Mouse (Mus musculus) gastrocnemius, postnatal 10 days (tissue): ENCODE data around the gene Gm10037. TPM values are rescaled to one million over a fixed set of nuclear protein-coding genes. Genes with fewer than 3 reads are reported as not detected.
"Not testable (repeated sequence)": the region's sequence is repeated elsewhere in the genome, so short reads cannot be mapped to it uniquely, and the experiment has no call there.

ENCODE experiments used
- DNase-seq: peaks from one replicate; pipeline ENCODE4 v3.0.0; 2021; ENCODE audit warnings: mixed read lengths
- long read RNA-seq, 2 experiments: library from polyadenylated mRNA; stranded (forward); transcript quantifications; one replicate each; pipeline ENCODE4 v2.0.0; 2021
- total RNA-seq, 2 experiments: library from RNA; stranded (reverse); gene quantifications; 2 replicates each; pipeline ENCODE4 v1.2.3; 2021

Gm10037 gene
- not detected for total RNA-seq
- long read RNA-seq, experiment 1, result 0 reads
- long read RNA-seq, experiment 2, result 0 reads

DNA sequence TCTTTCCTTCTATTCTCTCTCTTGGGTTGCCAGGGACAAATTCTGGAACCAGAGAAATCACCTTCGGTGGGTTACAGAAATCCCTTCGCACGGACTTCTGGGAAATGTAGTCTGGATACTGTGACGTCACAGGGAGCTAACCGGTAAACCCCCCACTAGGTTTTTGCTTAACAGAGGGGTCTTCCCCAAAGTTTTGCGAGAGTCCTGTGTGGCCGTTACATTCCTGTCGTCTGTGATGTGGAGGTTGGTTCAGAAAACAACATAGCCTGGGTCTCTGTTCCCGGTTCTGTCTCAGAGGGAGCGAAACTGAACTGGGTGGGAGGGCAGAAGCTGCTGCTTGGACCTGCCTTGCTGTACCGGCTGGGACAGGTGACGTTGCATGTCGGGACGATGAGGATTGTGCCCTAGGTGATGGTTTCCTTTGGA is at the start of gene Gm10037:
Gm10037 (plus strand) TSS at position 196 of the 426 bp plus-strand sequence.
- DNase-seq, result peak; percentile 17

DNA sequence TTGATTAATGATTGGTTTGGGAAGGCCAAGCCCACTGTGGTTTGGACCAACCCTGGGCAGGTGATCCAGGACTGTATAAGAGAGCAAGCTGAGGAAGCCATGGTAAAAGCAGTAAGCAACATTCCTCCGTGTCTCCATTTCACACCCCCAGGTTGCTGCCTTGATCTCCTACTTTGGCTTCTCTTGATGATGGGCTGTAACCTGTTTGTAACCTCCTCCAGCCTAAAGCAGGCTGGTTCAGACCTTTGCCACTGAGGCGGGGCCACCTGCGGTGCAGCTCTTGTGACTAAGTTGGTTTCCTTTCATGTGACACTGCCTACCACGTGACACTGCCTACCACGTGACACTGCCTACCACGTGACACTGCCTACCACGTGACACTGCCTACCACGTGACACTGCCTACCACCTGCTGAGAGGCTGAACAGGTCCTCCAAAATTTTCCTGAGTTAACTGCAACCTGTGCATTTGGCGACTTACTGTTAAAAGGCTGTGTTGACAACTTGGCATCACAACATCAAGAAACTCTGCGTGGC is 38.9 kb upstream of the Gm10037 start:
- no peak for DNase-seq

DNA sequence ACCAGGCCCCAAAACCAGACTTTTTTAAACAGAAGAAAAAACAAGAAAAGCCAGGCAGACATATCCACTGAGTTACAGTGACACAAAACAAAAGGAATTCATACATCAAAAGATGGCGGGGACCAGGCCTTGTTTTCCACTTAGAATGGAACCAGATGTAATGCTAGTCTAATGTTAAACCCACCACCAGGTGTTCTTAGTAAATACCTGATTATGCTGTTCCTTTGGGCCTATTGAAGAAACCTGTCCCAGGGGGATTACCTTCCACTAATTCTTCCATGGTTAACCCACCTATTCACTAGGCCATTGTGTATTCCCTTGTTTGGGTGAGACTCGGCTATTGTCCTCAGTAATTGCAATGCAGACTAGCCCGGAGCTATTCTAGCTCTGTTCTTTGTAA is 32.3 kb upstream of the Gm10037 start:
- DNase-seq, result no peak

DNA sequence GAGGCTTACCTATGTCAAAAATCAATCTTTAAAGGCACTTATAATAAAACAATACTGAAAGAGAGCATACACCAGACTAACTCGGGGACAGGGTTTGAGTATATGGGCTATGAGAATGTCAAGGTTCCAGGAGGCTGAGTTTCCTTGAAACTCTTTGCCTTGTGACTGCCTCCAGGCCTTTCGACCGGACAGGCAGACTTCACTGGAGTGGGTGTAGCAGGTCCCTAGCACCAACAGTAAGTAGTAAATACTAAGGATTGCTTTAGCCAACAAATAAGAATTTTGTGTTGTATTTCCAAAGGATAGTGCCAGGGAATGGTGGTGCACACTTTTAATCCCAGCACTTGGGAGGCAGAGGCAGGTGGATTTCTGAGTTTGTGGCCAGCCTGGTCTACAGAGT is 31.8 kb upstream of the Gm10037 start:
- not testable (repeated sequence) for DNase-seq

DNA sequence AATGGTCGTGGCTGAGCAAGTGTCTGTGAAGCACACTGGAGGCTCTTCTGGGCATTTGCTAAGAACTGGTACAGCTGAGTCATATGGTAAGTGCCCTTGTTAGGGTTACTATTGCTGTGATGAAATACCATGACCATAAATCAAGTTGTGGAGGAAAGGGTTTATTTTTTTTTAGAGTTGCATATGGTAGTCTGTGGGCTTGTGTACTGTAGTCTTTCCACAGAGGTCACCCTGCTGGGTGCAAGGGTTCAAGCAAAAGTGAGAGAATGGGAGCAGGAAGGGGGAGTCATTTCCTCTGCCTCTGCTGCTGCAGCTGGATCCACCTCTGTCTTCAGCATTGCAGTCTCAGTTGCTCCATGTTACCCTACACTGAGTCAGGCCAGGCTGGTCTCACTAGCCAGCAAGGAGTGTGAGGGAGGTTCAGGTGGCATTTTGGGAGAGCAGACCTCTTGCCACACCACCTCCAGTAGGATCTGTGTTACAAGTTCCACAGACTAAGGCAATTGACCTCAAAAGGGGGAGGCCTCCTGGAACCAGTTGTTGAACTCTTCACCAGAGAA is 19.2 kb upstream of the Gm10037 start:
- DNase-seq, result no peak

DNA sequence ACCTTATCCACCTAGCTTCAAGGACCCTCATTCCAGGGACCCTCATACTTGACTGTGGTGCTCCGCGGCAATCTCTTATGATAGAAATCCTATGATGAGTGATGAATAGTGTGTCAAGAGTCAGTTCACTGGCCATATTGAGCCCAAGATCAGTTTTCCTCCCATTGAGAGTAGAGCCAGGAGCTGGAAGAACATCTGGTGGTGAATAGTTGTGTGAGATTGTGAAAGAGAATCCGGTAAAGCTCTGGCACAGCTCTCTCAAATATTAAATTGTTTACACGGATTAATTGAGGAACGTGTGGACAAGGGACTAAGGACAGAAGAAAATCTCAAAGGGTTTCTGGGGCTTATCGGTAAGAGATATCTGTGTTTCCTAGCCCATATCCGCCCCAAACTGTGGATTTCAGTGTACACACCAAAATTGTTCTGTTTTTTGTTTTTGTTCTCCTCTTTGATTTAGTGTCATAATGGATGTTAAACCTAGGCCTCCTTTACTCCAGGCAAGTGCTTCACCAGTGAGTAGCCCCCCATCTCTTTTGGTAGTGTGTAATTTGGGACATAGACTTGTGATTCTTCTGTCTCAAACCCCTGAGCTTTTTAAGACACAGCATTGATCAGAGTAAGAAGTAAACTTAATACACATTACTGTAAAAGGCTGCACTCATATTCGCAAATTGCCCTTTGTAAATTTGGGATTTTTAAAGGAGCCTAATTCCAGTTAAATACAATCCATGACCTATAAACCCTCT is 17.8 kb upstream of the Gm10037 start:
- no peak for DNase-seq

DNA sequence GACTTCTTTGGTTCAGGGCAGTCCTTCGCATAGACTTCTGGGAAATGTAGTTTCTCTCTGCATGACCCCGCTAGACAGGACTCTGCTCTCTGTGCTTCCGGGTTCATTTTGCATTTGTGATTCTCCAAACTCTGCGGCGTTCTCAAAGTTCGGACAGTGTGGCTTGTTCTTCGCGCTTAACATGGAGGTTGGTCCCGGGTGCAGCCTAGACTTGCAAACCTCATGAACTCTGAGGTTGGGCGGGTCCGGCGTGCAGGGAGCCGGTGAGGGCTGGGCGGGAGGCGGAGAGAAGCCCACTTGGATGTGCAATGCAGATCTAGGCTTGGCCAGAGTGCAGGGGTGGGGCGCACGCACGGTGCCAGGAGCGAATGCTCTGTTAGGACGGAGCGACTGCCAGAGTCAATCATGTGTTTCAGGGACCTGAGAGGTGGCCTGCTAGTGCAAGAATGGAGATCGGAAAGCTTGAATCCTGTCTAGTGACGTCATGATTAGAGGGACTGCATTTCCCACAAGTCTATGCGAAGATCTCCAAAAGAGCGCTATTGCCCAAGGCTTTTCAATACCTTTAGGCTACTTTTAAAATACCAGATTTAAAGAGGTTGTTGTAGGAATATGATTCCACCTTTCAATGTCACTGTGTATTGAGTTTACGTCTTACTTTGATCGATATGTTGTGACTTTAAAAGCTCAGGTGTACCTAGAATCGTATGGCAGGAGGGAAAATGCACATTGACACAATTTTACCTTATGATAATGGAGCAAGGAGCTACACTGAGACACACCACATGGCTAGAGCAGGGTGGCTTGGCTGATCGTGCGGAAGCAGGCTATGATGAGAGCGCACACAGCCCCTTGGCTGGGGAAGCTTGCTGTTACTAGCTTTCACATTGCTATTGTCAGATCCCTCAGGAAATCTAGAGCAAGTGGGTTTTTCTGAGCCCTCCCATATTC is 16.9 kb upstream of the Gm10037 start, which contains the start of gene Zfp273:
Zfp273 (plus strand) TSS at position 31 of the 951 bp plus-strand sequence.
- peak; percentile 55 for DNase-seq

DNA sequence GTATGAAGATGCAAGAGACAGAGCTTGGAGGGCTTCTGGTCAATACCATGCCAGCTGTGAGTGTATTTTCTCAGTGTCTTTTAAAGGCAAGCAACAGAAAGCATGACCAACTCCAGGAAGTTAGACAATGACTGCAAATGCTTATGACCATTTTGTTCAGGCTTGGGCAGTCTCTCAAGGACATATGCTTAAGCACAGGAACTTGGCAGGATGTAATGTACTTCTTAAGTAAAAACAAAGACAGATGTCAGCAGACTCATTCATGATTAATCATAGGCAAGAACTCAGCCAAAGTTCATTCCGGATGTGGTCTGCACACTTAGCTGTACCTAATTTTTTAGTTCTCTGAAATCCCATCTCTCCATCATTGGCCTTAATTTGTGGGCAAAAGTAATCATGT is 12.3 kb upstream of the Gm10037 start:
- DNase-seq, result no peak

DNA sequence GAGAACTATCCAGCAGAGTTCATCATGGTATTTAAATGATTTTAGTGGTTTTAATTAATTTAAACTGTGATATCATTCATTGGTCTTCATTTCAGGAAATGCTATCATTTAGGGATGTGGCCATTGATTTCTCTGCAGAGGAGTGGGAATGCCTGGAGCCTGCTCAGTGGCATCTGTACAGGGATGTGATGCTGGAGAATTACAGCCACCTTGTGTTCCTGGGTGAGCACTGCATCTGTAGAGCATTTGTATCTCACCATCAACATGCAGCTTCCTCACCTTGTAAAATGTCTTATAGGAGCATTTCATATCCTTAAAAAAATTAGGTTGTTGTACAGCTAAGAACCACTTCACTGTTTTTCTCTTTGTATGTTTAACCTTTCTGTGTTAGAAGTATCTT is 2.2 kb downstream of the Gm10037 start:
- not testable (repeated sequence) for DNase-seq

DNA sequence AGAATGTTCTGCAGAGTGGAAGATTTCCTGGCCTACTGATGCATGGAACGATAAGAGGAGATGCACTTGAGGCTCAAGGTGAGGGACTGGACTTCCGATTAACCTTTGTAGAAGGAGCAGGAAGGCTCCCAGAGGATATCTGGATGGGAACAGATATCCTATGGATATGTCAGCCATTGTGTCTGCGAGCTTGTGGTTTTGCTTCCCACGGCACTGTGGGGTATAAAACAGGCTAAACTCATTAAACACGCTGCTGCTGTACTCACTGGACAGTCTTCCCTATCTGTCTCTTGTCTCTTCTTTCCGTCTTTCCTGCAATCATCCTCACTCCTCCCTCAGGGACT is 12.8 kb downstream of the Gm10037 start:
- no peak for DNase-seq

DNA sequence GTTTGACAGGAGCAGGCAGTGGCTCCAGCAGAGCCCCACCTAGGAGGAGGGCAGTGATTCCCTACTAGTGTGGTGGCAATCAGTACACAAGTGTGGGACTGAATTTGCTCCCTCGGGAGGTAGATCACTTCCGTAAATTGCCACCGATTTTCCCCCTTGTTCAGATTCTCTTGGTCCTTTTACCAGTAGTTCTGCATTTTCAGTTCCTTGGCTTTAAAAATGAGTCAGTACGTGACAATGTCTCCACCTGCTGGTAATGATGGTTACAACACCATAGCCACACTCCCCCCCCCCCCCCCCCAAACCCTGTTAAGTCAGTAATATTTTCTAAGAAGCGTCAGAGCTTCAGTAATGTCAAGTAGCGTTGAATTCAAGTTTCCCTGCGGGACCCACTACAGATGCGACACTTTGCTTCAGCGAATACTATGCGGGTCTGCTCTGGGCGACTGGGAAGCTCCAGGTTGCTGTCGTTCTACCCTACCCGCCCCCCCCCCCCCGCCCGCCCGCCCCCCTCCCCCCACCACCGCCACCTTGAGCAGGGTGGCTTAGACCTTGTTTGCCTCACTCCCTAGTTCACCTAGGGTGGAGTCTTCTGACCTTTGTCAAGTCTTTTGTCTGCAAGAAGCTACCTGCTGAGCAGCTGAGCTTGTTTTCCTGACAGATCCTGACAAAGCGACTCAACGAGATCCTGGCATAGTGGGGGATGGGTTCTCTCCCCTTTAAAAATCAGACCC is 13.4 kb downstream of the Gm10037 start:
- peak; percentile 41 for DNase-seq

DNA sequence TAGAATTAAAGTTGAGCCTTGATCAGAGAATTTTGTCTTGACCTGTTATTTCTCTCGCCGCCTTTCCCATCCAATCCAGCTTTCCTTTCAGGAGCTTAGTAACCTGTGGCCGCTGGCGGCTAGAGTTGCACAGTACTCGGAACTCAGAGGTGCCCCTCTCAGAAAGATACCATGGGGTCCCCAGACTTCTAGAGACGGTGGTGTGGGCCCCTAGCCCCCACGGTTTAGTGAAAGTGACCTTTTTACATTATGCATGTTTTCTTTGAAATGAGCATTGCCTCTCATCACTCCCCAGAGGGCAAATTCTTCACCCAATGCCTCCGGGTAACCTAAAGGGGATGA is 13.9 kb downstream of the Gm10037 start:
- DNase-seq, result no peak

DNA sequence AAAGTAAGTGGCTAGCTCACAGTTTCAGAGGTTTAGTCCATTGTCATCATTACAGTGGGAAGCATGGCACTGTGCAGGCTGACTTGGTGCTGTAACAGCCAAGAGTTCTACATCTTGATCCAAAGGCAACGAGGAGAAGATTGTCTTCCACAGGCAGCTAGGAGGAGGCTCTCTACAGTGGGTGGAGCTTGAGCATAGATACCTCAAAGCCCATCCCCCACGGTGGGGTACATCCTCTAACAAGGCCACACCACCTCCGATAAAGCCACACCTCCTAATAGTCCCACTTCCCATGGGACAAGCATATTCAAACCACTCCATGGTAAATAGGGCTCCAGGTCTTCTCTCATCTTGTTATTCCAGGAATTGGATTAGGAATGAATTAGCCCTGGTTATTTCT is 19.5 kb downstream of the Gm10037 start:
- DNase-seq, result no peak

DNA sequence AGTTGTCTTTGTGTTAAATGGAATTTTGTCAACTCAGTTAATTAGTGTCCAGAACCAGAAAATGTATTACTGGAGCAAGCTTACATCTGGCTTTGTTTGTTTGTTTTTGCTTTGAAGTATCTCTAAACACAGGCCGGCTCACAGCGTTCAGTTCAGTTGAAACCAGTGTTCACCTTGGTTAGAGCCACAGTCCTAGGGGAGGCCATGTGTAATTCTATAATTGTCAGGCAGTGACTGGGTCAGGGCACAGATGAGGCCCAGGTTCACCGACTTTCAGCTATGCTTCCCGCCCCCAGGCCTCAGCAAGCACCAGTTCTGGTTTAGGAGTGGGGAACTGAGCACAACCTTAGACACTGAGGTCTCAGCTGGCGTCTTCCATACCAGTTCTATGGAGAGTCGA is 22.2 kb downstream of the Gm10037 start:
- no peak for DNase-seq

DNA sequence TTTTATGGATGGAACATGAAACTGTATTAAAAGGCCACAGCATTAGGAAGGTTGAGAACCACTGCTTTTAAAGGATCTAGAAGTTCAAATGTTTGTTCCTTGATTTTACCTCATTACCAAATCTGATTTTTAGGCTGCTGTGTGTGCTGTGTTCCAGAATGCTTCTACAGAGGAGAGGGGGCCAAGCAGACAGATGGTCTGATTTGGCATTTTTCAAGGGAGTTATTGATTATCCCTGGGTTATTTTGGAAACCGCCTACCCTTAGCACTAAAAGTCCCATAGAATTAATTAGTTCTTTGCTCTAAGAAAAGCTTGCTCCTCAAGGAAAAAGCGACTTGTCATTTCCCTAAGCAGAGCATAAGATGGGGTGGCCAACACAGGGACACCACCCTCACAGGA is 23.1 kb downstream of the Gm10037 start:
- no peak for DNase-seq

DNA sequence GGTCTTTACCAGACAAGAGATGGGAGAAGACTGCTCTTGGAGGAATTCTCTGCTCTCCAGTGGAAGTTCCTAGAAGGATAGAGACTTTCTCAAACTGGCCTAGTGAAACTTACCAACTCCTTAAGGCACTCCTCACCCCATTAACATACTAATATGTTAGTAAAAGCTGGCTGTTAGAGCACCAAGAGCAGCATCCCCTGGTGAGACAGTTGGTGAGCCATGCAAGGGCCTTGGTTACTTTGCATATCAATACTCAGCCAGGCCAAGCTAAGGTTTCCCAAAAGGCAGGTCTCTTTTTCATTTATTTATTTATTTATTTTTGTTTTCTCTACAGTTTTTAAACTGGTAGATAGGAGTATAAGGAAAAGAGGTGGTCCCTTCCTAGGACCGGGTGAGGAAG is 26.4 kb downstream of the Gm10037 start:
- no peak for DNase-seq

DNA sequence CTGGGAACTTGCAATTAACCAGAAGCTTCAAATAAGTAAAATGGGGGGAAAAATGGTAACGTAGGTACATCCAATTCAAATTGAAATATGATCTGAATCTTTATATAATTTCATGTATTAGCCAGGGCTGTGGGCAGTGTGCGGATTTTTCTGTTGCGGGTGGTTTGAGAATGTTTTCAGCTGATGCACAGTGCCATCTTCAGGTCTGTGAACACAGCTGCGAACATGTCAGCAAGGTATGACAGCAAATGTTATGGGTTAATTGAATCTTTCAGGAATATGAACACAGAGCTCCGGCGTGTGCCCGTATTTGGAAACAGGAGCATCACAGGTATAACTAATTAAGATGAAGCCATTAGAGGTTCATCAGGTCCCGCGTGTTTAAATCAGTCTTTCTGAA is 31.6 kb downstream of the Gm10037 start:
- DNase-seq, result no peak

DNA sequence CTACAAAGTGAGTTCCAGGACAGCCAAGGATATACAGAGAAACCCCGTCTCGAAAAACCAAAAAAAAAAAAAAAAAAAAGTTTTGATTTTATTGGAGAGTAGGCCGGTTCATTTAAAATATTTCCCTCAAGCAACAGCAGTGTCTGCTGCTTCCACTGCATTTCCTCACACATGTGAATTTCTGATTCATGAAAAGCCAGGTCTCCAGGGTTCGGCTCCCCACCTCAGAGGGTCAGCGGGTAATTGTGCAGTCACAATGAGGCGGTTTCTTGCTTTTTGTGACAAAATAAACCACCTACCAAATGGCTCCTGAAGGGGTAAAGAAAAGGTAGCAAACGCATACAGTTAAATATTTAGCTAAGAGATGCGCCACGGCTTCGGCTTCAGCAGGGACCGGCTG is 32.1 kb downstream of the Gm10037 start, which contains the start of gene BC048507:
BC048507 (plus strand) TSS at position 301 of the 400 bp plus-strand sequence.
- DNase-seq, result no peak

DNA sequence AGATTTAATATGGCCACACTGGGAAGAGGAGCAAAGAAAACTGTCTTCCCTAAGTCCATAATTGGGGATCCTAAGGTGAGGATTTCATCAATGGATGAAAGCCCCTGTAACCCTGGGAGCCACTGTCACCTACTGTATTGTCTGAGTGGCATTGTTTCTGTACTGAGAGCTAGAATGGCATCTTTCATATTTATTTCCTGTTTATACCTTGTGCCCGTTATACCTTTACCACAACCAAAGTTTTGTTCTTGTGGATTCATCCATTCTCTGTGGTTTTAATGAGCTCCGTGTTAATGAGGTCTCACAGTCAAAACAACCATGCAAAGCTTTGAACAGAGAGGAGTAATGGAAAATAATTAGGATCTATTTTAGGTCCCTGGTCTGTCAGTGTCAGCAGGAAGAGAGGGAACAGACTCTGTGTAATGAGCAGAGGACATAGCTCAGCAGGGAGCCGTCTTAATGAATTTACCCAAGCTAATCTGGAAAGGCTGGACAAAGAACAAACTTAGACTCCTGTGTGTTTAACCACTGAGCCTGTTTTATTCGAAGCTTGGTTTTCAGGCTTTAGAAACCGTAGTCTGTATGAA is 34.0 kb downstream of the Gm10037 start:
- no peak for DNase-seq

DNA sequence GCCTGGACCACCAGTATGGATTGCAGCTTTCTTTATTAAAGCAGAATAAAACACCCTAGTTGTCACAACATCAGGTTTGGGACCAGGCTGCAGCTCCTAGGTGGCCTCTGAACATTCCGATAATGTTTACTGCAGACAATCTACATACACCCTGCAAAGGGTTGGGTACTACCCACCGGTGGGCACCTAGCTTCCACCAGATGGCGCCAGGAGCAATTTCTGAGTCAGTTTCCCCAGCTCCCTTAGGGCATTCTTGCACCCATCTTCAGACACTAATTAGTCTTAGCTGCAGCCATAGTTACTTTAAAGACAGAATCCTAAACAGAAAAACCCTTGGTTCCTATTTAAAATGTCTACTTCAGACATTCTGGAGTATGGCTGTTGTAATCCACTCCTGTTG is 37.0 kb downstream of the Gm10037 start:
- no peak for DNase-seq

DNA sequence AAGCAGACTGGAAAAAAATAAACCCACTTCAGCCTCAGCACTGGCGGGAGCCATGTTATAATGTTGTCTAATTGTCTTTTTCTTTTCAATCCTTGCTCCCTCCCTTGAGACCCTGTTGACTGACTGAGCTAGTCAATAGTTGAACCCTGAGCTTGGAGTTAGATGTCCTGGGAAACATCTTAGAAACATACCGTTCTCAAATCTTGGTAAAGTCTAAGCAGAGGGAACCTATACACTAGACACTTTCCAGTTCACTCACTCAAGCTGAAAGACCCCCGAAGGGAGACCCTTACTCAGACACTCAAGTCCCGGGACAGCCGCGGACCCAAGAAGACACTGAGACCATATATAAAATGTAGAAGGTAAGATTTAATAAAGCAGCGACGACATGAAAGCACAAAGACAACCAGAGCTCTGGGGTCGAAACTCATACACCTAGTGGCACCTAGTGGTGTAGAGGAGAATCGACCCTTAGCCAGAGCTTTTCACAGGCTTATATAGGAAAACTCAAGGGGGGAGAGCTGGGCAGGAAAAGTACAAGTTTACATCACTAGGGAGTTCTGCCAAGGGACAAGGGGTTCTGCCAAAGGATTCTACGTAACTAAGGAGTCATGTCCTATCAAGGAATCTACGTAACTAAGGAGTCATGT is 45.3 kb downstream of the Gm10037 start:
- DNase-seq, result not testable (repeated sequence)
